Mouse (Mus musculus) small intestine, adult 2 months (tissue): Measurements from ENCODE around the gene Dnaja2.

Source experiments
- CTCF ChIP-seq: fragments of 200-500 bp; IDR thresholded peaks from 2 replicates; pipeline ENCODE4 v1.5.1; 2012; ENCODE audit warnings: low read depth, mild to moderate bottlenecking, control low read depth, inconsistent platforms, low read length, moderate library complexity, mixed read lengths; ENCODE audit not compliant: insufficient replicate concordance, insufficient read length; ENCODE audit errors: extremely low read depth
- POLR2A ChIP-seq: fragments of 200-500 bp; IDR thresholded peaks from 2 replicates; pipeline ENCODE4 v1.6.1; 2012; ENCODE audit warnings: low read depth, mild to moderate bottlenecking, control low read depth, inconsistent platforms, low read length, moderate library complexity

DNA sequence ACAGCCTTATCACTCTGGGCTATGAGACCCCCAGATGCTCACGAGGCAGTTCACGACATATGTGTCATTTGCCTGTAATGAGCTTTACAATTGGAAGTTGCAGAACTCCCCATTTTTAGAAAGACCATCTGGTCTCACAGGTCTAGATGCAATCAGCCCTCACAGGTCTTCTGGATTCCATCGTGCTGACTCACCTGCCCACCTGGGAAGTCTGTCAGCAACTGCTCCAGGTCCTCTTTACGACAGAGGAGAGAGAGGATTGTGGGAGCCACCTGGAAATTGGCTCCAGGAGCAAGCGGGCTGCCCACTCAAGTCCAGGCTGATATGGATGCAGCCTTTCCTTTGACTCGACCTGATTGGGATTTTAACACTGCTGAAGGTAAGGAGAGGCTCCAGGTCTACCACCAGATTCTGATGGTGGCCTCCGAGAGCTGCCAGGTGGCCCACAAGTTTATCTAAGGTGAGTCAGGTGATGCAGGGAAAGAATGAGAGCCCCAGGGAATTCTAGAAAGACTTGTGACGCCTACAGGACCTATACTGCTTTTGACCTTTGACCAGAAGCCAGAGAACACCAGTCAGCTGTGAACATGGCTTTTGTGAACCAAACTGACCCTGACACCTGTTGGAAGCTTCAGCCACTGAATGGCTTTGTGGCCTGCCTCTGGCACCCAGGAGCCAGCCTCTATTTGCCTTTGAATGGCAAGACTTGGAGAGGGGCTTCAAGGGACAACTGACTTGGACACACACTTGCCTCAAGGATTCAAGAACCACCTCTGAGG lies 42.5 kb upstream of the Dnaja2 start:
- TF ChIP-seq CTCF (no peak), POLR2A (no peak)
